Mouse (Mus musculus): ENCODE measurements around the gene Gnaz.

DNA sequence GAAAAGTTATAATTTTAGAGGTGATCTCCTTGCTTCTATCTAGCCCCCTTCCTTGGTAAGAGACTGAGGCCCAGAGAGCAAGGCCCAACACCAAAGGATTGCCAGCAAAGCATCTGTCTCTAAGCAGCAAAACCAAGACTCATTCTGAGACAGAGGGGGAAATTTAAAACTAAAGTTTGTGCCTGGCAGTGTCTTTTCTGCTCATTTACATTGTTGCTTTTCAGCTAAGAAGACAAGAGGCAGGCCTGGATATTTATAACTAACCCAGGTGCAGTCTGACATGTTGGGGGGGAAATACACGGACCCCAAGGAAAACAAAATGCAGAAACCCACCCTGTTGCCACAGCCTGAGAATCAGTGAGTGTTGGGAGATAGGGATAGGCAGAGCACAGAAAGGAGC lies 2.6 kb upstream of the Gnaz start:
- TF ChIP-seq POLR2A (IDR thresholded peaks at IDR 0.05; ENCODE audit: low read depth, low read length) (no peak), CTCF (IDR thresholded peaks at IDR 0.05; ENCODE audit: borderline replicate concordance, insufficient read depth, low read length) (no peak)

All from embryonic fibroblast, embryonic 13.5 days (primary cell).